Mouse (Mus musculus) spleen, embryonic (tissue): ENCODE measurements around the gene Elmsan1.

Experiments used
- CTCF ChIA-PET: fragments of 350-600 bp; sonication (Branson Sonifier 250); formaldehyde crosslinking; loops from one replicate; lab custom pipeline; 2022; lab: Charles Lee

Elmsan1 gene

DNA sequence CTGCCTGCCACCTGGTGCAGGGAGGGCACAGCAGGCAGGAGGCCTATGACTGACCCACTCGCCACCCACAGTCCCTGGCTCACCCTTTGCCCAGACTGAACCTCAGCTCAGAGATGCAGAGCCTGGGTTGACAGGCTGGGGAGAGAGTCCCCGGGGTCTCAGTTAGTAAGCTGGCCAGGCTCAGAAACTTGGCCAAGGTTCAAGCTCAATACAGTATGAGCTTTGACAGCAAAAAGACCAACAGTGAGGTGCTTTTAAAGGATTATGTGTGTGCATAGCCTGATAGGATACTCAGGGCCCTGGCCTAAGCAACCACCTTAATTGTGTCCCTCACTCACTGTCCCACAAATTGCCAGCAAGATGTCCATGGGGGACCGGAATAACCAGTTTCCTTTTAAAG is 38.6 kb downstream of the Elmsan1 start:
- CTCF ChIA-PET: no interaction called here

DNA sequence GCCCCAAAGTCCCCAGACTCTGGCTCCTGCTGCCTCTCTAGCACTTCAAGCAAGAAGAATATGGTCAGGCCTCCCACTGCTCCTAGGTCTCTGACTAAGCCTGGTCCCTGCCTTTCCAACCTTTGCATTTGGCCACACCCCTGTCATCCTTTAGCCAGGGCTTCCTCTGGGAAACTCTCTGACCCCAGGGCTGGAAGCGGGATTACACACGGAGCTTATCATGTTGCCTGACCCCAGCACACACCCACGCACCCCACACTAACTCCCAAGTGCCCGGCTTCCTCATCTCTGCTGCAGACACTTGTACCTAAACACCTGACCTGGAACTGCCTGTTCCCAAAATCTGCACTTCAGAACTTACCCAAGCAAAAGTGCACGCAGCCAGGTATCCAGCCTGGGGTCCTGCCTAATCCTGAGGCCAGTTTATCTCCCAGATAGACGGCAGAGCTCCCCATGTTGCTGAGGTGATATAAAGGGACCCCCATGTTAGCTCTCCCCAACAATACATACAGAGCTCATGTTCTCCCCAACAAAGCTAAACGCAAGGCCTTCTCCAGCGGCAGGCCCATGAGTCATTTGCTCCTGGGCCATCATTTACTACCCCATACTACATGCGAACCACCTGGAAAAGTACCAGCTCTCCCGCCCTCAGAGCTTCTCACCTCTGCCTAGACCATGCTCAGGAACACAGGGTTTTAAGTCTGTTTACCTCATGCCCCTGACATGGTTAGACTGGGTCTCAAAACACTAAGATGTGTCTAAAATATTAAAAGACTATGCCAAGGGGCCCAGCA is 39.8 kb downstream of the Elmsan1 start:
- CTCF ChIA-PET: interaction anchor here (0.7 to 5.5 kb wide), 2 partner anchors 10 to 32 kb away, joined by 3 to 40 read pairs; no protein-coding TSS in a partner anchor

DNA sequence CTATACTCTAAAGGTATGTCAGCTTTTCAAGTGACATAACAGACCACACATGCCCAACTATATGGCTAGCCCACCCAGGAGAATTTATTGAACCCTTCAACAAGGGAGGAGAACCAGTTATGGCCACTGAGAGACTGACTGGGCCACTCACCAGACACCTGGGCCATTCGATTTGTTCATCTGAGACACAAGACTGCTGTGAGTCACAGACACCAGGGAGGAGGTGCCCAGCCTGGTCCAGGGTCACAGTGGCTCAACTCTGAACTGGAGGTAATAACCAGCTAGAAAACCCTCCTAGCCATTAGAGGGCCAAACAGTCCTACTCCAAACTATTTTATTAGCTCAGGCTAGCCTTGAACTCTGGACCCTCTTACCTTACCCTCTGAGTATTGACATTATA is 40.6 kb downstream of the Elmsan1 start:
- CTCF ChIA-PET: interaction anchor here (5.5 kb wide), 1 partner anchor 10 kb away, joined by 40 read pairs; no protein-coding TSS in a partner anchor

DNA sequence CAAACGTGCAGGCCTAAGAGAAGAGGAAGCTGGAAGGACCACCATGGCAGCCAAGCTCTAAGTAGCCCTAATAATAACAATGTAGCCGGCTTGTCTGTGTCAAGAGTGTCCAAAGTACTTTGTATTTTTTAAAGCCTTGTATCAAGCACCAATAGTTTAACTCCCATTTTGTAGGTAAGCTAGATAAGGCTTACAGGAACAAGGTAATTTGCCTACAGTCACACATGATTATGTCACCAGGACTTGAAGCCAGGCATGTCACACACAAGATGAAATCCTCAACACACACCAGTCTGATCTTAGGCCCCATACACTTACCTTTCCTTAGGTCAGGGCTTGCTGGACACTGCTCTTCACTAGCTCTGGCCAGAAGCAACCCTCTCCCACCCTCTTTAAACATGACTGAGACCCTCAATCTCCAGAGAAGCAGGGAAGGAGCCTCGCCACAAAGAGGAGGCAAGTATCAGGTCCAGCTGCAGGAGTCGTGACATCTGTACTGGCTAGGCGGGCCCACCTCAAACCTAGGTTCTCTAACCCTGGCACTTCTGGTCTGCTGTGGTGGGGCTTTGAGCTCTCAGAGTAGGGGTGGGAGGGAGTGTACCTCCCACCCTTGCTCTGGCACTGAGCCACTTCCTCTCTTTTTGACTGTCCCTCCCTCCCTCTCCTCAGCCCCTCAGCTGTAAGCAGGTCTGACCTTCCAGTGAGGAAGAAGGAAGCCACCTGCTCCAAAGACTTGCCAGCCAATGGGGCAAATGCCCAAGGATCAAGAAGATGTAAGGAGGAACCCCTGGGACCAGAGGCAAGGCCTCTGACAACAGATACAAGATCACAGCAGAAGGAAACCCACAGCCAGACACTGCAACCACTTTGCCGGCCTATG is 41.6 kb downstream of the Elmsan1 start:
- CTCF ChIA-PET: interaction anchor here (0.6 to 5.5 kb wide), 4 partner anchors 11 to 483 kb away, joined by 3 to 40 read pairs (median 3); no protein-coding TSS in a partner anchor

DNA sequence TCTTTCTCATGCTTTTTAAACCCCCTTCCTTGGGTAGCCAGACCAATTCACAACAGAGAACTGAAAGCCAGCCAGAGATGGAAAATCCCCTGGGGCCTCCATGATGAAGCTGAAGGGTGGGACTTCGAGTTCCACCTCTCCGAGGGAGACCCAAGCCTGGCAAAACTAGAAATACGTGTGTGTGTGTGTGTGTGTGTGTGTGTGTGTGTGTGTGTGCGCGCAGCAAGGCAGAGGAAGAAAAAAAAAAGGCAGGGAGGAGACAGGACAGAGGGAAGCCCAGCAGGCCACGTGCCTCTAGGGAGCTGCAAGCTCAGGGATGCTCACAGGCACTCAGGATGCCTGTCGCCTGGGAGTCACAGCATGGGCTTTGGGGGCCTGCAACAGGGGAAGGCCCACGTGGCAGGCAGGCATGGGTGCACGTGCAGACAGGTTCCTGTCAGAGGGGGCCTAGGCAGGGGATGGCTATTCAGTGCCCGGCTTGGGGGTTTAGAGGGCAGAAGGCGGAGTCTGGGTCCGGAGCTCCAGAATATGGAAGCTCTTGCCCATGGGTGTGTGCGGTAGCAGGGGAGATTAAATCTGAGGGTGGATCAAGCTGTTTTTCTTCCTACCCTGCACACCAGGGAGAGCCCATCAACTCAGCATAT is 42.4 kb downstream of the Elmsan1 start:
- CTCF ChIA-PET: interaction anchor here (0.6 to 5.5 kb wide), 6 partner anchors 9 to 70 kb away, joined by 3 to 40 read pairs (median 5); no protein-coding TSS in a partner anchor

DNA sequence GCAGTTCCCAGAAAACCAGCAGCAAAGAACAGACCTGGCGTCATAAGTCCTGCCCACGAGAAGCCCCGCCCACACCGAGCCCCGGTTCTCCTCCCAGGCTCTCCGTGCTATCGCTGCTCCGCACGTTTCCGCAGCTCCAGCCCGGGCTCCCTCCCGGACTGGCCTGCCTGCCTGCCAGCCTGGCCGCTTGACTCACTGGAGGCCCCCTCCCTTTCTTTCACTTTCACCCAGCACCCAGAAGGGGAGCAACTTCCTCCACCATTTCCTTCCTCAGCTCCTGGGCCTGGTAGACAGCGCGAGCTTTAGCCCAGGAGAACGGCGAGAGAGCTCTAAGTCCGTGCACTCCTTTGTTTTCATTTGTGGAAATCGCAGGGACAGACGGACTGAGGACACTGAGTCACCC is 43.0 kb downstream of the Elmsan1 start:
- CTCF ChIA-PET: interaction anchor here (0.6 to 5.5 kb wide), 4 partner anchors 8 to 27 kb away, joined by 4 to 40 read pairs (median 7); no protein-coding TSS in a partner anchor

DNA sequence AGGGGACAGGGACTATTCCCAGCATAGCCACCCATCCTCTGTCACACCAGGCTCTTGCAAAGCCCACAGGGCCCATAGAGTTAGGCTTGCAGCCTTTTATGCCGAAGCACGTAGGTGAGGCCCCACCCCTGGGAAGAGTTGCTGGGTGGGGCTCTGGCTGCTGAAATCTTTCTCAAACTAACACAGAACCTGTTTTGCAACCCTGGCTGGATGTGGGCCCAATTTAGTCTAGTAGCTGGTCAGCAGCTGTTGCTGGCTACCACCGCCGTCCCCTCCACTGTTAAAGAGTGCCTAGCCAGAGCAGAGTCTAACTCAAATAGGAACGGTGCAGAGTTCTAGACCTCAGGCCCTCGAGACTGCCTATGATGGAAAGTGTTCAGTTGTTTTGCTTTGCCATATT is 43.8 kb downstream of the Elmsan1 start:
- CTCF ChIA-PET: interaction anchor here (1.0 to 5.5 kb wide), 2 partner anchors 14 kb away, joined by 6 to 40 read pairs; no protein-coding TSS in a partner anchor

DNA sequence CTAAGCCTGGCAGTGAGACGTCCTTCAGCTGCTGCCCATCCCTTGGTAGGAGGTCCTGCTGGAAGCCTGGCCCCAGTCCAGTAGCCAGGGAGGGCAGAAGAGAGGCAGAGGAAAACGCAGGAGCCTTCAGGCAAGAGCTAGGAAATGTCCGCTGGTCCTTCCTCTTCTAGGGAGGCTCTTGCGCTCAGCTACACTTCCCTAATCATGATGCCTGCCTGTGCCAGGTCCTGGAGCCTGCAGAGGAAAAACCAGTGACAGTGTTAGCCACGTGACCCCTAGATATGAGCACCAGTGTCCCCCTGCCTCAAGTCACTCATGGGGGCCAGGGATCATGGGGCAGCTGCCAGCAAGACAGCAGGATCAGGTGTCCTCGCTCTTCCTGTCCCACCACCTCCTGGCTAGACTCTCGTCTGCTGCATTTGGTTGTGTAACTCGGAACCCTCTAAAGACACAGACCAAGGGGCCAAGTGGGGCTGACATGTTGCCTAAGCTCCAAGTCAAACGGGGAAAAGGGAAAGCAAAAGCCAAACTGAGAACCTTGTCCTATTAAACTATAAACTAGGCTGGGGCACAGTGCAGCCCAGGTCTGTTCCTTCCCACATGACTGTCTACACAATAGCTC is 44.4 kb downstream of the Elmsan1 start:
- CTCF ChIA-PET: interaction anchor here (0.6 to 5.5 kb wide), 3 partner anchors 11 to 14 kb away, joined by 6 to 40 read pairs (median 8); no protein-coding TSS in a partner anchor

DNA sequence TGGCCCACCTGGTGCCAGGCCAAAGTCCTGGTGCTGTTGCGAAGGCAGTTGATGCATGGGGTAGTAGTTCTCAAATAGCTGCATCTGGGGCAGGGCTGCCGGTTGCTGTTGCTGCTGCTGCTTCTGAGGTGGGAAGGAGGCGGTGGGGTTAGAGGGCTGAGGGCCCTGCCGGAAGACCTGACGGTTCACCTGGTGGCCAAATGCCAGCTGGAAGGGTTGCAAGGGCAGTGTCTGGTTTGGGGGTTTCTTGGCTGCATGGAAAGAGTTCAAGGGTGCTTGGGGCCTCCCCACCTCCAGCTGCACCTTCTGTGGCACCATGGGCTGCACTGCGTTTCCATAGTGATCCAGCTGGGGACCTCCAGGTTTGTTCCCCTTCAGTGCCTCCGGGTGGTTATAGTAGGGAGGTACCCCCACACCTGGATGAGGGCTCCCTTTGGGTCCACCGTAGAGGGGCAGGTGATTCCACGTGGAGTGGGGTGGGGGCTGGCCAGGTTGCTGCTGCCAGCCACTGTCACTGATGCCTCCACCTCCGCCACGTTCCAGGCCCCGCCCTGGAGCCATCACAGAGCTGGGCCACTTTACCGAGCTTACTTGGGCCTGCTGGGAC is 45.3 kb downstream of the Elmsan1 start:
- CTCF ChIA-PET: interaction anchor here (0.6 to 1.5 kb wide), 2 partner anchors 20 to 105 kb away, joined by 4 to 7 read pairs; no protein-coding TSS in a partner anchor

DNA sequence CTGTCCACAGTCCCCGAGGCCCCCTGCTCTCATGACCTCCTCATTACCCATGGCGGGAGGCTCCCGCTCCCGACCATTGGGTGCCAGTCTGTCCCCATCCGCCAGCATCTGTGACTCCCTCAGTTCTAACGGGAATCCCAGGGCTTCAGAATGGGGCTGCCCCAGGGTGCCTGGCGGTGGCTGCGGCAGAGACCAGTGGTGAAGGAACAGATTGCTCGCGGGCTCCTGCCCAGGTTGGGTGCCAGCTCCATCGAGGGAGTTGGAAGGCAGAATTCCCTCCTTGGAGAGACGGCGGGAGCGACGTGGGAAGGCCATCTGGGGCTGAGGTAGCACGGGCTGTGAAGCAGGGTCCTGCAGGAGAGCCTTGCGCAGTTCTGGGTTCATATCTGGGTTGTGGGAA is 45.8 kb downstream of the Elmsan1 start:
- CTCF ChIA-PET: interaction anchor here (0.6 to 1.5 kb wide), 3 partner anchors 21 to 106 kb away, joined by 3 to 7 read pairs (median 4); no protein-coding TSS in a partner anchor

DNA sequence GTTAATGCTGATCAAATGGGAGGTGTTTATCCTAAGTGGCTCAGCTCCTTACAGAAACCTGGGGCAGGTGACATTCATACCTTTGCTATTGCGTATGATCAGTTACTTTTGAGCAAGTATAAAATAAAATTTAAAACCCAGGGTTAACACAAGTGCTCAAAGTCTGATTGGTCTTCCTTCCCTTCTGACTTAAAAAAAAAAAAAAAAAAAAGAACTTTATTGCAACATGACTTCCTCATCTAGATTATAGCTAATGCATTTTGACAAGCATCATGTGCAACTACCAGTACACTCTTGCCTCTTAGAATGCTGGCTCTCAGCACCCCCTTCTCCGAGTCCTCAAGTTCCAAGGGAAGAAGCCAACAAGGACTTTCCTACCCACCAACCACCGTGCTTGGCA is 46.5 kb downstream of the Elmsan1 start:
- CTCF ChIA-PET: interaction anchor here (0.6 to 1.5 kb wide), 2 partner anchors 21 to 74 kb away, joined by 3 to 7 read pairs; no protein-coding TSS in a partner anchor

DNA sequence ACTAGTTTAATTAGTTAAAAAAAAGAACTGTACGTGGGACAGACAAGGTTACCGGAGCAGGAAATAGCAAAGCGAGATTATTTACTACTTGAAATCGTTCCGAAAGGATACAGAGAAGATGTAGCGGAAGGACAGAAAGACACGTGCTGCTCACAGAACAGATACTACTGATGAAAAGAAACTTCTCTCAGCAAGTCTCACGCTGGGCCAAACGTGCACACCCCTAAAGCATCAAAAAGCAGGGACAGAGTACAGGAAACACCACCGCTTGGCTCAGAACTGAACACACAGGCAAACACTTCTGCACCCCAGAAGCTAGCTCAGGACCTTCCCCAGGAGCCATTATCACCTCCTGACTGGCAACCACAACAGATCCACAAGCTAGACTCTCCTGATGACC is 48.1 kb downstream of the Elmsan1 start:
- CTCF ChIA-PET: no interaction called here

DNA sequence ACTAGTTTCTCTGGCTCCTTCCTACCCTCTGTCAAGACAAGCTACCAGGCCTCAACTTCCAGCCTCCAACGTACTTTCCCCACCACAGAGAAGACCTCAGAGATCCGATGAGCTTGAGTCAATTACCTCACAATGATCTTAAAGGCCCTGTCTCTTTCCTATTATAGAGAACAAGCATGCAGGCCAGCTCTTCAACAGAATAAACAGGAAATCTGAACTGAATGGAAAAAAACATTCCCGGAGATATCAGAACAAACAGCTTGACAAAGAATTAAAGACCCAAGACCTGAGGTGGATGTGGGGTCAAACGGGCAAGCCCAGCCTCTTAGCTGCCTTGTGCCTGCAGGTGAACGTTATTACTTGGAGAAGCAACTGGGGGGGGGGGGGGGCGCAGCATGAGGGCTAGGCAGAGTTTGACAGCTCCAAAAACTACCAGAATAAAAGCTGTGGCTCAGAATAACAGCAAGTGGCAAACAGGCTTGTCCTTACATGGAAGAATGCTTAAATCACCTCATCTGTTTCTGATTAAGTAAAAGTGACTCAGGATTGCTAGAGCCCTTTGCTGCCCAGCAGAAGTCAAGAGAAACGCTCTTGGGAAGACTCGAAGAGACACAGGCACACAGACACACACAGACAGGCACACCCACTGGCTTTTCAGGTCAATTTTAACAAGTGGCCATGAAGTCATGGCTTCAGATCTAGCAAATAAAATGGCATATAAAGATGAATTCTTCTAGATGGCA is 52.9 kb downstream of the Elmsan1 start:
- CTCF ChIA-PET: no interaction called here

DNA sequence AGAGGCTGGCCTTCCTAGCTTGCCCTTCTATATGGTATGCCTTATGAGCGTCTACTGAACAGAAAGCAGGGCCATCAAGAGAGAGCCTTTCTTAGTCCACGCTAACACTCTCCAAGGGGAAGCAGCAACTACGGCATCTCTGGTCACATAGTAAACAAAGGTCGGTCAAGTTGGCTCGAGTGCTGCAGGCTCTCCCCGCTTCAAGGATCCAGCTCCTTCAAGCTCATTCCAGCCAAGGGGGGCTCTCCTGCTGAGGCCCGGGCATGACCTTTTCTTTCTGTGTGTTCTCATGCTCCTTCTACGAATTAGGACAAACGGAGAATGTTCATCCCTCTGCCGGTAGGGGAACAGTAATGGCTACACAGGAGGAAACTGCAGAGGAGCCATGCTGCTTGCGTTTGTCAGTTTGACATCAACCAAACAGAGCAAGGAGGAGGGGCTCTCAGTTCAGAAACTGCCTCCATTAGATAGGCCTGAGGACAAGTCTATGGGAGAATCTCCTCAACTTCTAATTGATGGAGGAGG is 55.0 kb downstream of the Elmsan1 start:
- CTCF ChIA-PET: interaction anchor here (0.6 to 1.7 kb wide), 4 partner anchors 12 to 30 kb away, joined by 3 to 4 read pairs (median 3); no protein-coding TSS in a partner anchor

DNA sequence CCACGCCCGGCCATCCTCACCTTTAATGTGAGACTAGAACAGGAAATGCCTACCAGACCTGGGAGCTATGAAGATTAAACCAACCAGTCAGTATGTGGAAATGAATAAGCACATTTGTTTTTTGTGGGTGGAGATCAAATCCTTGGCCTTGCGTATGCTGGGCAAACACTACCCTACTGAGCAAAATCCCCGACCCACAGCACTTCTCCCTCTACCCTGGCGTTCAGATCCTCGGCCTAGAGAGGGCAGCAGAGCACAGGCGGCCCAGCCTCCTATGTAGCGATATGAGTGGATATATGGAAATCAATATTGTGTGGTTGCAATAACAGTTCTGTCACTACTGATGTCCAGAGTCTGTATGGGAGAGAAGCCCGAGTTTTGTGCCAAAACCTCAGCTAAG is 55.5 kb downstream of the Elmsan1 start:
- CTCF ChIA-PET: interaction anchor here (0.6 to 1.7 kb wide), 5 partner anchors 13 to 88 kb away, joined by 3 to 6 read pairs (median 3); no protein-coding TSS in a partner anchor

DNA sequence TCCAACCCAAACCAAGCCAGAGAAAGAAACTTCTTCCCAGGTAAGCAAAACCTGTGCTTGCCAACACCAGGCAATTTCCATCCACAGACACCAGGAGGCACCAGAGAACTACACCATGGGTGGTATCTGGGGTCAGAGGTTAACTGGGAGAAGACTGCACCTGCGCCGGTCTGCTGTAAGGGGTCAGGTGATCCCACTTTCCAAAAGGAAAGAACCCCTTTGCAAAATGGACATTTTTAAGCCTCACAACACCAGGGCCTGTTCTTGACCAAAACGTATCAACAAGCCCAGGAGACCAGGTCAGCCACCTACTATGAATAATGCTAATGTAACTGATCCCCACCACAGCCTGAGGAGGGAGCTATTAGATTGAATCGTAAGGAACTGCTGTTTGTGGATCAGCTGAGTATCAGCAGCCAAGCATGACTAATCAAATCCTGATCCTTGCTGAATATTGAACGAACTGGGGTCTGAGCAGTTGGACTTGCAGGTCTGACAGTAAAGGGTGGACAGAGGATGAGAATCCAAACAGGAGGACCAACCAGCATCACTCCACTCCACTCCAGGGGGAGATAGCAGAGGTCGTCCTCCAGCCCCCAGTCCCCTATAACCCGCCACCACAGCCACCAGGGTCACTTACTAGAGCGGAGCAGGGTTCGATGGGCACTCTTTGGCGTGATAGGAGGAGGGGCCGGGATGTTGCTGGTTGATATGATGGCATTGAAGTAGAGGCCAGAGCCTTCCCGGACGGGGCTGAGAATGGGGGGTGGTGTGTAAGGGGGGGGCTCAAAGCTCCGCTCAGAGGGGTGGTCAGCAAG is 56.9 kb downstream of the Elmsan1 start:
- CTCF ChIA-PET: interaction anchor here (0.8 to 1.0 kb wide), 2 partner anchors 27 to 85 kb away, joined by 3 to 9 read pairs; no protein-coding TSS in a partner anchor

DNA sequence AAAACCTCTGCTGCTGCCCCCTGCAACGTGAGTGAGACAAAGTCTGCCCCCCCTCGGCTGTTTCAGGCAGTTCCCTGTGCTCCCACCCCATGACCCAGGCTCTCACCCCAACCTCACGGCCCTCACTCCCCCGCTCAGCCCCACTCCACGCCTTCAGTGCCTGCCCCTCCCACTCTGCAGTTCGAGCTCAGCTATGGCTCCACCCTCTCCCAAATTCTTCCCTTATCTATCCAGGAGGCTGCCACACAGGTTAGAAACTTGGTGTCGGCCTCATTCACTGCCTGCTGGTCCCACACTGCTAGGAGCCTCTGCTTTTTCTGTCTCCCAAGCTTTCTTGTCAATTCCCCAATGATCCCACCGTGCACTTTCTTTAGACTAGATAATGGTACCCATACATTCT is 57.6 kb downstream of the Elmsan1 start:
- CTCF ChIA-PET: interaction anchor here (1.0 to 1.2 kb wide), 2 partner anchors 13 to 86 kb away, joined by 3 to 6 read pairs; no protein-coding TSS in a partner anchor

DNA sequence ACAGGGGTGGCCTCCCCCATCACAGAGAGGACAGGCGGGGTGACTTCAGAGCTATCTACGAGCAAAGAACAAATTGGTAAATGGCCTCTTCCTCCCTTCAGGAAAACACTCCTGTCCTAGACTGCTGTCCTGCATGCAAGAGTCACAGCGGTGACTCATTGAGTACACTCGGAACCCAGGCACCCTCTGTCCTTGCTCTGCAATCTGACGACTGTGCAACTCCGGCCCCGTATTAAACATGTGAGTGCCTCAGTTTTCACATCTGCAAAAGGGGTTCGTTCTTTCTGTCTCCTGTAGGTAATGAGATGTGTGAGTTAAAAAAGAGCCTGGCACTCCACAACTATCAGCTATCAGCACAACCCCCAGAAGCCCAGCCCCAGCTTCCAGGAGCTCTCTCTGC is 58.2 kb downstream of the Elmsan1 start:
- CTCF ChIA-PET: interaction anchor here (0.6 to 1.2 kb wide), 2 partner anchors 14 to 16 kb away, joined by 3 to 6 read pairs; no protein-coding TSS in a partner anchor
